Mouse (Mus musculus): ENCODE data around the gene Ube2f. TPM values are rescaled to one million over a fixed set of nuclear protein-coding genes. Genes with fewer than 3 reads are reported as not detected.

The Ube2f gene
- total and polyA plus RNA-seq, 3 experiments = 16.6 to 85.6 (median 61.3) TPM

- DNase-seq (ENCODE audit: low spot score) (no peak), ATAC-seq (ENCODE audit: extremely low read depth, insufficient number of reproducible peaks, low FRiP score, poor library complexity, severe bottlenecking) (no peak)
- TF ChIP-seq GATA2 (IDR thresholded peaks at IDR 0.05; ENCODE audit: borderline replicate concordance, low read depth, low read length) = no peak
- no peak for TF ChIP-seq POLR2AphosphoS5 (IDR thresholded peaks at IDR 0.05; ENCODE audit: insufficient replicate concordance, low read depth, low read length)
- no peak for TF ChIP-seq TAL1 (conservative IDR thresholded peaks at IDR 0.05; ENCODE audit: low read depth, low read length)
- no peak for TF ChIP-seq GATA1 (IDR thresholded peaks at IDR 0.05; ENCODE audit: borderline replicate concordance, low read length)
- TF ChIP-seq CTCF (IDR thresholded peaks at IDR 0.05; ENCODE audit: low read depth, low read length) = no peak
- no peaks in the 10 kb centered on the region for H3K9me3 ChIP-seq (replicated peaks)
- no peak overlapping the region for H3K4me3 ChIP-seq (ENCODE audit: low read depth, low read length)
- H3K27me3 ChIP-seq (ENCODE audit: insufficient read depth, low read length) = no peaks in the 10 kb centered on the region
- peaks cover 15% of the 10 kb centered on the region for H3K4me1 ChIP-seq (ENCODE audit: insufficient read depth, low read depth, low read length)
- H3K36me3 ChIP-seq (replicated peaks) = peaks cover 31% of the 10 kb centered on the region
Observed at GRCm38 (mm10) chr1:91302021-91302420, 51.9 kb downstream of the Ube2f start.

- no peak for DNase-seq (ENCODE audit: low spot score)
- Histone ChIP-seq H3K36me3 (replicated peaks) (peaks cover 44% of the 10 kb centered on the region), H3K27me3 (ENCODE audit: insufficient read depth, low read length) (no peaks in the 10 kb centered on the region), H3K4me1 (ENCODE audit: insufficient read depth, low read depth, low read length) (no peaks in the 10 kb centered on the region), H3K9me3 (replicated peaks) (no peaks in the 10 kb centered on the region), H3K4me3 (ENCODE audit: low read depth, low read length) (no peak overlapping the region)
- ATAC-seq (ENCODE audit: extremely low read depth, insufficient number of reproducible peaks, low FRiP score, poor library complexity, severe bottlenecking) = no peak
- no peak for TF ChIP-seq TAL1 (conservative IDR thresholded peaks at IDR 0.05; ENCODE audit: low read depth, low read length)
Observed at GRCm38 (mm10) chr1:91304621-91305020, 54.5 kb downstream of the Ube2f start.

GRCm38 (mm10) chr1:91309366-91310085 is 59.4 kb downstream of the Ube2f start:
- no peak for TF ChIP-seq GATA1 (IDR thresholded peaks at IDR 0.05; ENCODE audit: borderline replicate concordance, low read length)
- no peak for TF ChIP-seq CTCF (IDR thresholded peaks at IDR 0.05; ENCODE audit: low read depth, low read length)
- TF ChIP-seq GATA2 (IDR thresholded peaks at IDR 0.05; ENCODE audit: borderline replicate concordance, low read depth, low read length) = no peak
- TF ChIP-seq POLR2AphosphoS5 (IDR thresholded peaks at IDR 0.05; ENCODE audit: insufficient replicate concordance, low read depth, low read length) = no peak
- TF ChIP-seq TAL1 (conservative IDR thresholded peaks at IDR 0.05; ENCODE audit: low read depth, low read length) = no peak
- Histone ChIP-seq H3K27me3 (ENCODE audit: insufficient read depth, low read length) (no peaks in the 10 kb centered on the region), H3K36me3 (replicated peaks) (peaks cover 56% of the 10 kb centered on the region), H3K4me1 (ENCODE audit: insufficient read depth, low read depth, low read length) (no peaks in the 10 kb centered on the region), H3K4me3 (ENCODE audit: low read depth, low read length) (no peak overlapping the region), H3K9me3 (replicated peaks) (no peaks in the 10 kb centered on the region)
- ATAC-seq (ENCODE audit: extremely low read depth, insufficient number of reproducible peaks, low FRiP score, poor library complexity, severe bottlenecking) = no peak
- DNase-seq (ENCODE audit: low spot score) = no peak

GRCm38 (mm10) chr1:91312273-91312672 is 62.2 kb downstream of the Ube2f start:
- no peak overlapping the region for H3K4me3 ChIP-seq (ENCODE audit: low read depth, low read length)
- ATAC-seq (ENCODE audit: extremely low read depth, insufficient number of reproducible peaks, low FRiP score, poor library complexity, severe bottlenecking) (no peak), DNase-seq (ENCODE audit: low spot score) (no peak)
- H3K27me3 ChIP-seq (ENCODE audit: insufficient read depth, low read length) = no peaks in the 10 kb centered on the region
- TF ChIP-seq POLR2AphosphoS5 (IDR thresholded peaks at IDR 0.05; ENCODE audit: insufficient replicate concordance, low read depth, low read length) (no peak), GATA2 (IDR thresholded peaks at IDR 0.05; ENCODE audit: borderline replicate concordance, low read depth, low read length) (no peak), CTCF (IDR thresholded peaks at IDR 0.05; ENCODE audit: low read depth, low read length) (no peak), TAL1 (conservative IDR thresholded peaks at IDR 0.05; ENCODE audit: low read depth, low read length) (no peak), GATA1 (IDR thresholded peaks at IDR 0.05; ENCODE audit: borderline replicate concordance, low read length) (no peak)
- no peaks in the 10 kb centered on the region for H3K4me1 ChIP-seq (ENCODE audit: insufficient read depth, low read depth, low read length)
- peaks cover 43% of the 10 kb centered on the region for H3K36me3 ChIP-seq (replicated peaks)
- H3K9me3 ChIP-seq (replicated peaks) = no peaks in the 10 kb centered on the region

- Histone ChIP-seq H3K27me3 (ENCODE audit: insufficient read depth, low read length) (no peaks in the 10 kb centered on the region), H3K4me3 (ENCODE audit: low read depth, low read length) (no peak overlapping the region), H3K9me3 (replicated peaks) (no peaks in the 10 kb centered on the region), H3K36me3 (replicated peaks) (peaks cover 37% of the 10 kb centered on the region), H3K4me1 (ENCODE audit: insufficient read depth, low read depth, low read length) (no peaks in the 10 kb centered on the region)
- ATAC-seq (ENCODE audit: extremely low read depth, insufficient number of reproducible peaks, low FRiP score, poor library complexity, severe bottlenecking) = no peak
- no peak for DNase-seq (ENCODE audit: low spot score)
- TF ChIP-seq GATA2 (IDR thresholded peaks at IDR 0.05; ENCODE audit: borderline replicate concordance, low read depth, low read length) (no peak), TAL1 (conservative IDR thresholded peaks at IDR 0.05; ENCODE audit: low read depth, low read length) (no peak), POLR2AphosphoS5 (IDR thresholded peaks at IDR 0.05; ENCODE audit: insufficient replicate concordance, low read depth, low read length) (no peak), GATA1 (IDR thresholded peaks at IDR 0.05; ENCODE audit: borderline replicate concordance, low read length) (no peak), CTCF (IDR thresholded peaks at IDR 0.05; ENCODE audit: low read depth, low read length) (no peak)
Observed at GRCm38 (mm10) chr1:91313251-91313650, 63.1 kb downstream of the Ube2f start.

- no peak for DNase-seq (ENCODE audit: low spot score)
- Histone ChIP-seq H3K27me3 (ENCODE audit: insufficient read depth, low read length) (peaks cover 5% of the 10 kb centered on the region; the same call in 1 of the 2 replicates), H3K36me3 (replicated peaks) (peaks cover 6% of the 10 kb centered on the region), H3K9me3 (replicated peaks) (no peaks in the 10 kb centered on the region), H3K4me1 (ENCODE audit: insufficient read depth, low read depth, low read length) (peaks cover 5% of the 10 kb centered on the region; the same call in 1 of the 2 replicates), H3K4me3 (ENCODE audit: low read depth, low read length) (no peak overlapping the region)
- TF ChIP-seq GATA1 (IDR thresholded peaks at IDR 0.05; ENCODE audit: borderline replicate concordance, low read length) (no peak), POLR2AphosphoS5 (IDR thresholded peaks at IDR 0.05; ENCODE audit: insufficient replicate concordance, low read depth, low read length) (no peak), CTCF (IDR thresholded peaks at IDR 0.05; ENCODE audit: low read depth, low read length) (no peak), GATA2 (IDR thresholded peaks at IDR 0.05; ENCODE audit: borderline replicate concordance, low read depth, low read length) (no peak), TAL1 (conservative IDR thresholded peaks at IDR 0.05; ENCODE audit: low read depth, low read length) (no peak)
- no peak for ATAC-seq (ENCODE audit: extremely low read depth, insufficient number of reproducible peaks, low FRiP score, poor library complexity, severe bottlenecking)
Observed at GRCm38 (mm10) chr1:91317656-91318055, 67.6 kb downstream of the Ube2f start.
